Mouse (Mus musculus): ENCODE results near the gene Rps6ka1.

Gene Rps6ka1

DNA sequence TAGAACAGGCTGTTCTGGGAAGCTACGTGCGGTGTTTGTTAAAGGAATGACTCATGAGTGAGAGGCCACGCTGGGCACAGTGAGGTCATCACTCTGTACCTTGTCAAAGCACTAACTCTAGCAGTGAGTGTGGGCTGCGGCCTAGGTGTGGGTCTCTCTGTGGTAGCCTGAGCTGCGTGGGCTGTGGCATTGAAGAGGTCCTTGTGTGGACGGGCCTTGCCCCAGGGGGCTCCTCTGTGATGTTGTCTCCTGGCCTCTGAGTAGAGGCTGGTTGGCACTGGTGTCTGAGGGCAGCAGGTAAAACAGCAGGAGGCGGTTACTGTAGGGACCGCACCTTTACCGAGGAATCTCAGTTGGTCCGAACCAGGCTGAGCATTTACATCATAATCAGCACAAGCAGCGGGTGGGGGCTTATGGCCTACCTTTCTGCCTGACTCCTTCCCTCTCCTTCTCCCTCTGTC lies 9.9 kb upstream of the Rps6ka1 start:
- no peak for DNase-seq (ENCODE audit: low read depth)

DNA sequence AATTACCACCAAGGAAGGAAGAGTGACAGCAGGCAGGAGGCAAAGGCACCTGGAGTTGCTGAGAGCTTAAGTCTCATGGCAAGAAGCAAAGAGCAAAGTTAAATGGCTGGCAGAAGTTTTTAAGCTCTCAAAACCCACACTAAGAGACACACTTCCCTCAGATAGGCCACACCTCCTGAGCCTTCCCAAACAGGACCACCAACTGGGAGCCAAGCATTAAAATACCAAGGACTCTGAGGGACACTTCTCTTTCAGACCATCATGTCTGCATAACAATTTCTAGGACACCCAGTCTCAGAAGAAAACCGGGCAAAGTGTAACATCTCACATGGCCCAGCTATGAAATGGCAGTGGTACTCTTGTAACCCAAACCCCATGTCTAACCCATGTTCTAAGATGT lies 9.4 kb upstream of the Rps6ka1 start:
- no peak for DNase-seq (ENCODE audit: low read depth)

DNA sequence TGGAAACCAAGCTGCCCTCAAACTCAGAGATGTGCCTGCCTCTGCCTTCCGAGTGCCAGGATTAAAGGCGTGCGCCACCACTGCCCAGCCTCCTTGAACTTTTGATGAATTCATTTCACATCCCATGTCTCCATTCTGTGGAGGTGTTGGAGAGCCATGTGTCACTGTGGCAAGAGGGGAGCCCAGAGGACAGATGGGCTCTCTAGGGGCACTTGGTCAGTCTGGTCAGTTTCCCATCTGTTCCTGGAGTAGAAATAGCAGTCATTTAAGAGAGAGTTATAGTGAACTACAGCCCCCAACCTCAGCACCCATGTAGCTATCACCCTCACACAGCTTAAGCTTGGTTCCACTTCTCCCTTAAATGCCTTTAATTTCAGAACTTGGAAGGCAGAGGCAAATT lies 8.4 kb upstream of the Rps6ka1 start:
- DNase-seq (ENCODE audit: low read depth): no peak

DNA sequence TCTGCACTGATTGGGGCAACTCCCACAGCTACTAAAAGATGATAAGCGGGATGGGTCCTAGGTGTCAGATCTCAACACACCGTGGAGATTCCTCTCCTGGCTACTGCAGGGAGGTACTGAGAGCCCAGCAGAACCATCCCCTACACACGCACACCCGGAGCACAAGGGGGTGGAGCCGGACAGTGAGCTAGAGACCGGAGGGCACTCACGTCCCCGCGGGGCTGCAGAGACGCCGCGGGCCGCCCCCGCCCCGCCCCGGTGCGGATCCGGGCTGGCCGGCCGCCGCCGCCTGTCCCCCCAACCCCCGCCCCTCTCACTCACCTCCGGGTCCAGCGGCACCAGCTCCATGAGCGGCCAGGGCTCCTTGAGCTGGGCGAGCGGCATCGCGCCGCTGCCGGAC lies 348 bp downstream of the Rps6ka1 start:
- no peak for DNase-seq (ENCODE audit: low read depth)

DNA sequence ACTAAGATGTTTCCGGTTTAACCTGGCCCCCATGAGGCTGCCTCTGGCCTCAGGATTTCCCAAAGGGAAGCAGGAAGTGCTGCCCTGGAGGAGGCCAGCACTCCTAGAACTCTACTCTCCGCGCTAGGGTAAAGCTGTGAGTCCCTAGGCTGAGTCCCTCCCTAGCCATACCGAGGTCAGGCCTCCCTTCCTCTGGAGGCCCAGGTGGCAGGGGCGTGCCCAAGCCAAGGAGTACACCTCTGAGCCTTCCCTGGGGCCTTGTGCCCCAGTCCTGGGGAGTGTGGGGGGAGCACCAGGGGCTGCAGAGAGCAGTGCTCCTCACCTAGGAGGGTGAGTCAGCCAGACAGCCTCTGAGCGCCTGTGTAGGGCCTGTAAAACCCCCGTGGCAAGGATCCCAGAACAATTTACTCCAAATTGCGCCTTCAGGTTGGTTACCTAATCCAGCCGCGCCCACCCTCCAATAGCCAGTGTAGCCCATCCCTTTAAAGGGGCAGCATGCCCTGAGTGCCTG lies 1.6 kb downstream of the Rps6ka1 start:
- DNase-seq (ENCODE audit: low read depth): peak; percentile 9

DNA sequence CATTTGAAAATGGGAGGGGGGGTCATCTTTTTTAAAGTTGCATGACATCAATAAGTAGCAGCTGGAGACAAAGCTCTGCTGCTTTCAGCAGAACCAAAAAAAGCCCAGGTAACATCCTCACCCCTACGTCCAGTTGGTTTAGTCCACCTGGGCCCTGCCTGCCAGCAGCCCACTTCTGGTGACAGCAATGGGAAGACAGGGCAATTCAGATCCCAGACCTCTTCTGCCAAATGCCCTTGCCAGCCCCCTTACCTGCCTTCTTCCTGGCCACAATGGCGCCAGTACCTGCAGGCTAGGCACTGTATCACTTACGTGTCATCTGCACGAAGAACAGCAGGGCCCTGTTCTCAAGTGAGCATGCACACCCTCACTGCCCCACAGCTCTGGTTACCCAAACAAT lies 2.3 kb downstream of the Rps6ka1 start:
- DNase-seq (ENCODE audit: low read depth): no peak

DNA sequence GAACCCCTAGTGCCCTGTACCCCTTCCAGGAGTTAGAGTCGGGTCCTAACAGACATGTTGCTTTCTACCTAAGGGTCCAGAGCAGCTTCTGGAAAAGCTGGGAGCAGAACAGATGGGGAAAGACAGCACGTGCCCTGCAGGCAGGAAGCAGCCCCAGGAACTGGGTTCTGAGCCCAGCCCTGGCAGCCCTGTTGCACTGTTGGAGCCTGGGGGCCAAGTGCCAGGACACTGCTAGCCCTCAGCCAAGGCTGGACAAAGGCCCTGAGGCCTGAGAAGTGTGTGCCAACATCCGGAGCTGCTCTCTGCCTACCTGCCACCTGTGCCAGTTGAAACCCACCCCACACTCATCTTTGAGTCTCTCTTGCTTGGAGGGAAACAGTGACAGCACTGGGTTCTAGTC lies 2.7 kb downstream of the Rps6ka1 start:
- no peak for DNase-seq (ENCODE audit: low read depth)

DNA sequence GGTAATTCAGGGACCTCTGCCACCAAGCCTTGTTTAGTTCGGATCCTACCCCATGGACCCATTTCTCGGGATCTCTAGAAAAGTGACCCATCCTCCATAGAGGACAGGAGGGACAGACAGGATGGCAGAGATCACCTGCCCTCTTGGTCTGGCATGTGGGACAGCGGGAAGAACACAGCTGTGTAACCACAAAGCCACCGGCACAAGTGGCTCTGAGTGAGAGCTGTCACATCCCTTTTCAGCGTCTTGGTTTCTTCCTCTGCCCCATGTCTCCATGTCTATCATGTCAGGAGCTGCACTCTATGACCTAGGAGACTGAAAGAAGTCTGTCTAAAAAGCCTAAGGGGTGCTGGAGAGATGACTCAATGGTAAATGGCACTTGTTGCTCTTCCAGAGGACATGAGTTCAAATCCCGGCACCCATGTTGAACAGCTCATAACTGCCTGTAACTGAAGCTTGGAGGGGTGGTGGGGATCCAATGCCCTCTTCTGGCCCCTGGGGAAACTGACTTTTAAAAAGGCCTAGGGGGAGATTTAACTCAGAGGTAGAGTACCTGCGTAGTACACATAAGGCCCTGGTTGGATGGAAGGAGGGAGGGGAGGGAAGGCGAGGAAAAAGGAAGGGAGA lies 3.4 kb downstream of the Rps6ka1 start:
- DNase-seq (ENCODE audit: low read depth): no peak

DNA sequence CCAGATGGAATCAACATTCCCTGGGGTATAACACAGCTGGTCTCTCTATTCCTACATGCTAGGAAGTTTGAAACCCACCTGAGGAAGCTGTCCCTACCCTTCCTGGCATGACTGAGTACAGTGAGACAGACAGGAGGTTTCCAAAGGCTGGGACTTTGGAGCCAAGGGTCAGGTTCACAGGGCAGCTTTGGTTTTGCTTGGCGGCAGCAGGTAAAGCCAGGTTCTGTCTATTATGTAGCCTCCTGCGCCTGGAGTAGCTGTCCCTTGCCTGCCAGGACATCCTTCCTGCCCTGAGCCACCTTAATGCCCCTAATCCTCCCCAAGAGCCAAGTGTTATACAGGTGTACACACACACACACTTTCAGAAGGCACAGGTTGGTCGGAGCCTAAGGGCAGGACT lies 5.7 kb downstream of the Rps6ka1 start:
- no peak for DNase-seq (ENCODE audit: low read depth)

DNA sequence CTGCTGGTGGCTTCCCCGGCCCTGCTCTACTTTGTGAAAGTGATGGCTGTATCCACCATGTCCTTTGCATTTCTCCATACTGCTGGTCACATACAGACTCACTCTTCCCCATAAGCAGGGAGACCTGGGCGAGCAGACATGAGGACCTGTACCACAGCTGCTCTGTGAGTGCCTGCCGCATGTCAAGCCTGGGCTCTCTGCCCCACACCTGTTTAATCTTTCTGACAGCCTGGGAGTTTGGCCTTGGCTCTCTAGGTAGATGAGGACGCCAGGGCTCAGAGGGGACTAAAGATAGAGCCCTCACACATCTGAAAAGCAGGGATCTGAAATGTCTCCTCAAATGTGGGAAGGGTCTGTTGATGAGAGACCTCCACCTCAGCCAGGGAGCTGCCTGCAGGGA lies 6.2 kb downstream of the Rps6ka1 start:
- no peak for DNase-seq (ENCODE audit: low read depth)

DNA sequence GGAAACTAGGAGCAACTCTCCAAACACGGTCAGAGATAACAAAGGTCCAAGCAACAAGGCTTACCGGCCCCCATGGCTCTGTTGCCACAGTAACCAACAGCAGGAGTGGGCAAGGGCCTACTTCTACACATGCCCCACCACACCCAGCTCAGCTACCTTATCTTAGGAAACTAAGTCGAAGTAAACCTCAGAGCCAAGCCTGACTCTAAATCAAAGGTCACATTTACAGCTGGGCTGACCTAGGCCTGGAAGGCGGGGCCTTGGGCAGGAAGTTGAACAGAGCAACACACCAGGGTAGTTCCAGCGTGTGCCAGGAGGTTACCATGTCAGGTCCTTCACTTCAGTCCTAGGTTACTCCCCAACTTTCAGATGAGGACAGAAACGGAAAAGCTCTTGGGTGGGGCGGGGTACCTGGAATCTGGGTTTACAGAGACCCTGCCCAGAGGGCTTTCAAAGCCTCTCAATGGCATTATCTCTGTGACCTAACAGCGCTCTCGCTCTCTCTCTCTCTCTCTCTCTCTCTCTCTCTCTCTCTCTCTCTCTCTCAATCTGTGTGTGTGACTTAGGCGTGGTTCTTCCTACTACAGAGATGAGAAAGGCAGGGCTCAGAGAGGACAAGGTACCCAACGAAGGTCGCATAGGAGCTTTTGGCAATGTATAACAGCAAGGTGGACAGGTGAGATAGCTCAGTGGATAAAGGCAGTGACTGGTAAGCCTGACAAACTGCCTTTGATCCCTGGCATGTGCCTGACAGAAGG lies 8.3 kb downstream of the Rps6ka1 start:
- DNase-seq (ENCODE audit: low read depth): no peak

DNA sequence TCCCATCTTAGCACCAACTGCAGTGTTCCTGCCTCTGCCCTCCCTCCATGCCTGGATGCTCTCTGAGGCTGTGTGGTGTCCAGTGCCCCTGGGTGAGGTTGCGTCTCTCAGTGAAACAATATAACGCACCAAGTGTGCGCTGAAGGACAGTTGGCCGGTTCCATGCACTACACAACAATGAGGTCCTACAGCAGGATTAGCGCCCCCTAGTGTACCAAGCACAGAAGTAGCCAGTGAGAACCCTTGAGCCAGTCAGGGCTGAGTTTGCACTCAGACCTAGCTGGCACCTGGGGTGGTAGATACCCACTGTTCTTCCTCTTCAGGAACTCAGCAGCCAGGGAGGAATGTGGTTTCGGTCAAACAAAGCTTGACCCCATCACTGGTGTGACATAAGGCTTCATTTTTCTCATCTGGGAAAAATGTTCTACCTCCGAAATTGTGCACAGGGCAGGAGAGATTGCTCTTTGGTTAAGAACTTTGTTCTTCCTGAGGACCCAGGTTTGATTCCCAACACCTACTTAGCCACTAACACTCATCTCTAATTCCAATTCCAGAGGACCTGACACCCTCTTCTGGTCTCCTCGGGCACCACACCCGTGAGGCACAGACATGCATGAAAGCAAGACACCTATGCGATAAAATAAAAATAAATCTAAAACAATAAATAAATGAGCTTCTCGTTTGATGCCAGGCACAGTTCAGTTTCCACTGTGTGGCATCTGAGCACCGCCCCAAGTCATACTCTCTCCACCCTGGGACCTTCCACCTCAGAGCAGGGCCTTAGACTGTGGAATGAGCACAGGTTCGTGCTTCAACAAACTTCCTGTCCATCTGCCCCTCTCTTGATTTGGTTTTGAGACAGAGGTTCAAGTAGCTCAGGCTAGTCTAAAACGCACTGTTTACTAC lies 9.5 kb downstream of the Rps6ka1 start:
- DNase-seq (ENCODE audit: low read depth): peak; percentile 10

DNA sequence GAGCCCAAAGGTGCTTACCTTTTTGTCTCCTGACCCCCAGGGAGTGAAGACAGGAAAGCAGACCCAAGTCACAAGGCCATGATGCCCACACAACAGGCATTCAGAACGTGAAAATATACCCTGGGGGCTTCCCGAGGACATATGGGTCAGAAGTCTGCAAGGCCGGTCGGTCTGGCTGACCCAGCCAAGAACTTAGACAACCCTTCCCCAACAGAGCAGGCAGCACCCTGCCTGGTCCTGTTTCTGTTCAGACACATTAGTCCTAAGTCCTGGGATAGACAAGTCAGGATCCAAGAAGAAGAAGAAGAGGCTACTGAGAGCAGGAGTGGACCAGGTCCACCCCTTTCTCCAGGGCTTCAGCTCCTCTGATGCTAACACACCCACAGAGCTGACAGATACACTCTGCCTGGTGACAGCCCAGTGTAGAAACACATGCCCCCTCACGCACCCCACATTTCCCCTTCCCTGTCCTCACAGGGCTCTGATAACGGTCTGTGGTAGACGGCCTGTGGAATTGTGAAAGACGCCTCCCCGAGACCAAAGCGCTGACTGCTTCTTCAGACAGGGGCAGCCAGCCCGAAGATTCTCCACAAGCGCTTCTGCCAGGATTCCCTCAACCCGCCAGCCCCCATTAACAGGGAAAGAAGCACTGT lies 12.6 kb downstream of the Rps6ka1 start:
- no peak for DNase-seq (ENCODE audit: low read depth)

DNA sequence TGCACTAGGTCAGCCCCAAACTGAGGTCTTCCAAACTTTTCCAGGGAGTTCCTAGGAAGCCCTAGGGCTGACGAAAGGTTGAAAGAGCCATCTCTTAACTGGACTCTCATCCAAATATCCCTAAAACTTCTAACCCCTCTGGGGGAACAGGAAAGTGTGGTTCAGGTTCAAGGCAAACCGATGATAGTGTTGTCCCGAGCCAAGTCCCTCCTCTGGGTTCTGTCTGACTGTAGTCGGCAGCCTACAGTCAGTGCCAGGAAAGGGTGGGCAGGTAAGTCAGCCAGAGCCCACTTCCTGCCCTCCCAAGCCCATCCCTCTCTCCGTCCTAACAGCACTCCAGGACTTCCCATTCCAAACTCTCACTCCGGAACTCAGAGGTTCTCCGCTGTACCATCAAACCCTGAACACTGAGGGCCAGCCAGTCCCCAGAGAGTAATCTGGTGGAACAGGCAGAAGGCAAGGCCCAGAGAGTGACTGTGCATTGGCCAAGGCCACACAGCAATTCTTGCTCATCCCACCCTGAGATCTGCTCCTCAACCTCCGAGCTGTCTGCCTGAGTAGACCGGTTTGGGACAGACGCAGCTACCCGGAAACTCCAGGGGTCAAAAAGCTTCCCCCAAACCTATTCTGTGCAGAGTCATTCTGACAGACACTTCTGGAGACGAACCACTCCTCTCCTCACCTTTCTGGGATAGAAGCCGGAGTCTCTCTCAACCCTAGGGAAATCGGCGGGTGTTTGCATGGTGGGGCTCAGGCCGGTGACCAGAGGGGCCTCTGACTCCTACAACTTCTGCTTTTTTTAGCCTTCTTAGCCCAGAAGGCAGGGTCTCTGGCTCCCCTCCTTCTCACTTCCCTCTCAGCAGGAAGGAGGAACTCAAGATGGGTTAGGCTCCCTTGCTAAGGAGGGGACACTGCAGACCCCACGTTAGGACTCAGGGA lies 13.4 kb downstream of the Rps6ka1 start:
- DNase-seq (ENCODE audit: low read depth): no peak

DNA sequence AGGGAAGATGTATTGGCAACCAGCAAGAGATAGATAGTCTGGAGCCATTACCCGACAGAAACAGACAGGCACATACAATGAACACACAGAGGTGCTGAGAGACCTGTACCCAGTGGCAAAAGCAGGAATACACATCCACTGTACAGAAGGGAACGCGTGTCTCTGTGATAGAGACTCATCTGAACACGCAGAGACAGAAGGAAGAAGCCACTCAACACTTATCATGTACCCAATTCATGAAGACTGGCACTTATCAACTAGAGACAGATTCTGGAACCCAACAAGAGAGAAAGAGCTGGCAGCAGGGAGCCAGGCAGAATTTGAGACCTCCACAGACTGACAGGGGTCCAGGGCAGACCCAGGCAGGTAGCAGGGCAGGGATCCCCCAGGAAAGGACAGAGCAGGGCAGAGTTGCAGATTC lies 14.2 kb downstream of the Rps6ka1 start:
- no peak for DNase-seq (ENCODE audit: low read depth)

DNA sequence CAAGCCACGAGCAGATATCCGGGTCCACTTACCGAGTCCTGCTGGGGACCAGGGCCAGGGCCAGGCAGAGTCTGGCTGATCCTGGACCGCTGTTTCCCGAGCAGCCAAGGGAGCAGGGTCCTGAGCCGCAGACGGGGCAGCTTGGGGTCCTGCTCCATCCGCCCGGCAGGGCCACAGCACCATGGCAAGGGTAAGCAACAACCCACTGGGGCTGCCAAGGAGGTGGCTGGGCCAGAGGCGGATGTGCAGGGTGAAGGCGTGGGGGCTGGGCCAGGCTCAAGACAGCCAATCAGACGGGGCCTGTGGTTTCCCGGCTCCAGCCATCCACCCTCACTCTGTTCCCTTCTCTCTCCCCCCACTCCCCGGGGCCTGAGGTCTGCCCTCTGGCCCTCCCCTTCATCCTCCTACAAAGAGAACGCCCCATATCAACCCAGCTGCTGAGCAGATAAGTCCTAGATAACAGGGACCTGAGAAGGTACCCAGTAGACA lies 14.7 kb downstream of the Rps6ka1 start:
- DNase-seq (ENCODE audit: low read depth): no peak

DNA sequence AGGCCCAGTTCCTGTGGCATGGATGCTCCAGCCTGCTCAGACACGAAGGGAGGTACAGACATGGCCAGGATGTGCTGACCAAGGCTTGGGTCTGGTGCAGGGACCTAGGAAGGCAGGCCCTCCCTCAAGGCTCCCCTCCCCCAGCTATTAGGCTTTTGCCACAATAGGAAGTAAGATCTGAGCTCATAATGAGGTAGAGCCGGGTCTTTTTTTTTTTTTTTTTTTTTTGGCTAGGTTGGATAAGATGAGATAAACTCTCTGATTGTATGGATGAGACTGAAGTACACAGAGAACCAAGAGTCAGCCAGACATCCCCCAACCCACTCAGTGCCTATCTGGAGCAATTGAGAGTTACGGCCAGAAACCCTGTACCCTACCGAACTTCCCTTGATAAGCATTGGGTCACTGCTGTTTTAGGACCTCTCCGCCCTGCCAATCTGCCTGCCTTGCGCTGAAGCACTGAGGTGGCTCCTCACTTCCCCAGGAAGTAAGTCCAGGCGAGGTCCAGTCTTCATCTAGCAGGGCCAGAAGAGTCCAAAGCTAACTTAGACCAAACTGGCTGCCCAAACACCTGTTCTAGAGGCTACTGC lies 15.3 kb downstream of the Rps6ka1 start:
- no peak for DNase-seq (ENCODE audit: low read depth)

DNA sequence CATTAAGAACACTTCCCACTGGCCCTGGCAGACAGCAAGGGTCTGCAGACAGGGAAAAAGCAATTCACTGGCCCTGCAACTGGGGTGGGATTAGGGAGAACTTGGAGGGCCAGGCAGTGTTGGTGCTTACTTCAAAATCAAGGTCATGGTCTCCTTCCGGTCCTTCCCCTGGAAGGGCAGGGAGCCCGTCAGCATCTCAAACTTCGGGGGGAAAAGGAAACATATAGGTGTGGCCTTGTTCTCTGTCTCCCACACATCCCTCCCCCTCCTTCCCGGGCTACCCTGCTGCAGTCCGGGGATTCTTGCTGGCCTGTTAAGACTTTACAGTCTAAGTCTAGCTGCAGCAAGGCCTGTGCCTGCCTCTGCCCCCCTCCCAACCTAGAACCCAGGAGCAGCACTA lies 22.4 kb downstream of the Rps6ka1 start:
- DNase-seq (ENCODE audit: low read depth): no peak

DNA sequence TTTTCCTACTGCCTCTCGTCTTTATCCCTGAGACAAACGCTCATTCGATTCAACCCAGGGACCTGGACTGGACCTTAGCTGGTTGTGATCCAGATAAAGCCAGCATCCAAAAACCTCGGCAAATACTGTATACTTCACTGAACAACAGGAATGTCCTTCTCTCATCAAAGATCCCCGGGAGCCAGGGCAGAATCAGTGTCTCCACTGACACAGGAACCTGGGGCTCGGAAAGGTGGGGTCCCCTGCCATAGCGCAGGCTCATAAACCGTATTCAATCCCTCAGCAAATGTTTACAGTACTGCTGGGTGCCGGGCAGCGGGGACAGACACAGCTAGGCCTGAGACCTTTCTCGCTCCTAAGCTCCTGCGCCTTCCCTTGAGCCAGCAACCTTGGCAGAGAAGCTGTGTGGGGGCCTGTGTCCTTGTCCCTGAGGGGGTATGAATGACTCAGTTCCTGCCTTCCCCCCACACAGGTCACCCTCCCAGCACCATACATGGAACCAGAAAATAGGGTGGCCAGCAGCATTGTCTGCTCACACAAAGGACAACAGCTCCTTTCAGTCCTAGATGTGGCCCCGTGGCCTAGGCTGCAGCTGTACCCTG lies 23.1 kb downstream of the Rps6ka1 start:
- no peak for DNase-seq (ENCODE audit: low read depth)

DNA sequence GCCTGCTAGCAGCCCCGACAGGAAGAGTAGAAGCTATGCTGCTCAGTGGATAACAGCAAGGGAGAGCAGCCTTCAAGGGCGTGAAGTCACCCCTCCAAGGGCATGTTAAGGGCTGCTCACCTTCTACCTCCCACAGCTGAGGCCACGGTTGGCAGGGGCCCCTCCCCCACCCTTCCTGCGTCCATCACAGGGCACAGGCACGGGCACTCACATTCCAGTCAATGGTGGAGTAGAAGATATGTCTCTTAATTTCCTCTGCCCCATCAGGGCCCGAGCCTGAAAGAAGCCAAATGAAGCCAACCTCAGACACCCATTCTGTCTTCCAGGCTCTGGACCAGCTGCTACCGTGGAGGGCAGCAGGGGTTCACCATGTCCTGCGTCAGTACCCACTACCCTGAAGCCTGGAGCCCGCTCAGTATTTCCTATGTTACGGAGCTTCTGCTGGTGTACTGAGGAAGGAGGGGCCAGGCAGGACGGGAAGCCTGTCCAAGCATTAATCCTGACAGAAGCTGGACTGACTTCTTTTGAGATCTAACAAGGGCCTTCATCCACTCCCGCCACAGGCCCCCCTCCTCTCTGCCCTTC lies 23.7 kb downstream of the Rps6ka1 start:
- DNase-seq (ENCODE audit: low read depth): no peak

Measured in NIH3T3 (cell line).